Mouse (Mus musculus) CH12.LX (cell line): Measurements from ENCODE around the gene Dusp9. TPM values are rescaled to one million over a fixed set of nuclear protein-coding genes. Genes with fewer than 3 reads are reported as not detected.

Experiments
- CTCF ChIP-seq, 2 experiments: IDR thresholded peaks in 1 of 2; conservative IDR thresholded peaks in 1 of 2; 2 replicates each; pipeline ENCODE4 v1.5.1; 2011 to 2012; ENCODE audit warnings: low read depth in 2 of 2, low read length in 2 of 2, improper control_type of control experiment in 1 of 2, inconsistent platforms in 1 of 2, mild to moderate bottlenecking in 1 of 2, moderate library complexity in 1 of 2
- HCFC1 ChIP-seq: IDR thresholded peaks from 2 replicates; pipeline ENCODE4 v1.6.1; 2012; ENCODE audit warnings: low read depth, mild to moderate bottlenecking, inconsistent platforms, low read length, improper control_type of control experiment
- MEF2A ChIP-seq: IDR thresholded peaks from 2 replicates; pipeline ENCODE4 v1.6.1; 2014; ENCODE audit warnings: low read depth, mild to moderate bottlenecking, inconsistent platforms, low read length, improper control_type of control experiment, borderline replicate concordance
- NRF1 ChIP-seq: IDR thresholded peaks from 2 replicates; pipeline ENCODE4 v1.6.1; 2014; ENCODE audit warnings: low read depth, mild to moderate bottlenecking, inconsistent platforms, low read length, improper control_type of control experiment, moderate library complexity
- POLR2A ChIP-seq: IDR thresholded peaks from 2 replicates; pipeline ENCODE4 v1.6.1; 2011; ENCODE audit warnings: low read depth, mild to moderate bottlenecking, improper control_type of control experiment, low read length
- USF2 ChIP-seq: conservative IDR thresholded peaks from 2 replicates; pipeline ENCODE4 v1.6.1; 2011; ENCODE audit warnings: low read depth, low read length, improper control_type of control experiment
- ZKSCAN1 ChIP-seq: IDR thresholded peaks from 2 replicates; pipeline ENCODE4 v1.6.1; 2012; ENCODE audit warnings: low read depth, inconsistent platforms, low read length, improper control_type of control experiment, borderline replicate concordance
- polyA plus RNA-seq: library from polyadenylated mRNA; unstranded; fragments of >175 nt; gene quantifications from 2 replicates; pipeline ENCODE4 v1.2.1, GENCODE M21; 2012; ENCODE audit warnings: low read depth; ENCODE audit not compliant: insufficient read length
- total RNA-seq, 2 experiments: library from RNA; depleted of rRNA; stranded (reverse); fragments of 300-350 nt in 1 of 2; fragments of >200 nt in 1 of 2; gene quantifications; 2 replicates each; pipeline ENCODE4 v1.2.3; 2012 to 2014

The Dusp9 gene
- total and polyA plus RNA-seq, 3 experiments, result 0.09 to 0.47 (median 0.17) TPM

DNA sequence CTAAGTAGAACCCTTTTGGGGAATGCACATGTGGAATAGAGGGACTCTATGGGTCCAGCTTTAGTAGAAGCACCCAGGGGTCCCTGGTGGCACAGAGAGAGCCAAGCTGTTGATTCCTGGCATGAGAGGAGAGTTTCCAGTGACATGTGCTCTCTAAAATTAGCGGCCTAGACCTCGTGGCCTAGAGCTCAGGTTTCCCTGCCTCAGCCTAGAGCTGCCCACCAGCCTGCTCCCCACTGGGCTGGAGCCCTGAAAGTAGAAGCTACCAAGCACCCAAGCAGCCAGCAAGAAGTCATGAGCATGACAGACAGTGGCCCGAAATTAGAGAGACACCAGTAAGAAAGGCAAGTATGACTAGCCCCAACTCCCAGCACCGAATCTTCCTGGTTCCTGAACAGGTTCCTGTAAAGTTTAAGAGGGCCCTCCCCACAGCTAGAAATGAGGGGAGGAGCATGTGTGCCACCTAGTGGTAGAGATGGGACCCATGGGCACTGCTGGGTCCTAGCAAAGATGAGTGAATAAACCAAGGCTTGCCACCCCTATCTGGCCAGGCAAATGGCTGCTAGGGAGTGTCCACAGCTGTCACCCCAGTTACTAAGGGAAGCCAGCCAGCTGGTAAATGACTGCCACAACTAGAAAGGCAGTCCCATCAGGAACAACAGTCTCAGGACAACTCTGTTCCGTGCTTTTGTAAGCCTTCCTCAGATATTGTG, 51.9 kb downstream of the Dusp9 start (continued):
- TF ChIP-seq POLR2A (no peak), NRF1 (no peak), HCFC1 (no peak), USF2 (no peak), MEF2A (no peak), ZKSCAN1 (no peak), CTCF (conservative IDR thresholded peaks at IDR 0.05 in 1 of 2, IDR thresholded peaks at IDR 0.05 in 1 of 2; ENCODE audit: low read depth in 2 of 2, low read length in 2 of 2) (peak; percentile 36 to 68; a peak in 3 of 4 replicates)

Other genes starting within 250 kb of the Dusp9 start
- gene Gm18336, start 240.7 kb upstream of the Dusp9 start, total RNA-seq (2012; rRNA removed), result not detected in 2 replicates
- not detected in 2 replicates for gene Gm18336, start 240.7 kb upstream of the Dusp9 start, total RNA-seq (2014; rRNA removed)
- gene Gm18336, start 240.7 kb upstream of the Dusp9 start, polyA plus RNA-seq, result not detected in 2 replicates
- 0.04 TPM in 2 replicates for gene Zfp92, start 228.3 kb upstream of the Dusp9 start, total RNA-seq (2012; rRNA removed)
- gene Zfp92, start 228.3 kb upstream of the Dusp9 start, total RNA-seq (2014; rRNA removed), result not detected in 2 replicates
- gene Zfp92, start 228.3 kb upstream of the Dusp9 start, polyA plus RNA-seq, result not detected in 2 replicates
- not detected in 2 replicates for gene Trex2, start 204.1 kb upstream of the Dusp9 start, total RNA-seq (2012; rRNA removed)
- gene Trex2, start 204.1 kb upstream of the Dusp9 start, total RNA-seq (2014; rRNA removed), result not detected in 2 replicates
- gene Trex2, start 204.1 kb upstream of the Dusp9 start, polyA plus RNA-seq, result not detected in 2 replicates
- gene Haus7, start 180.4 kb upstream of the Dusp9 start, total RNA-seq (2012; rRNA removed), result 32.9 and 41.3 TPM in 2 replicates
- gene Haus7, start 180.4 kb upstream of the Dusp9 start, total RNA-seq (2014; rRNA removed), result 34.9 and 36.8 TPM in 2 replicates
- 34.2 and 41.0 TPM in 2 replicates for gene Haus7, start 180.4 kb upstream of the Dusp9 start, polyA plus RNA-seq
- gene Bgn, start 155.8 kb upstream of the Dusp9 start, total RNA-seq (2012; rRNA removed), result not detected in 2 replicates
- not detected in 2 replicates for gene Bgn, start 155.8 kb upstream of the Dusp9 start, total RNA-seq (2014; rRNA removed)
- gene Bgn, start 155.8 kb upstream of the Dusp9 start, polyA plus RNA-seq, result not detected in 2 replicates
- not detected in 2 replicates for gene Atp2b3, start 136.3 kb upstream of the Dusp9 start, total RNA-seq (2012; rRNA removed)
- not detected in 2 replicates for gene Atp2b3, start 136.3 kb upstream of the Dusp9 start, total RNA-seq (2014; rRNA removed)
- gene Atp2b3, start 136.3 kb upstream of the Dusp9 start, polyA plus RNA-seq, result not detected in 2 replicates
- not detected in 2 replicates for gene Pnck, start 20.7 kb downstream of the Dusp9 start, total RNA-seq (2012; rRNA removed)
- not detected in 2 replicates for gene Pnck, start 20.7 kb downstream of the Dusp9 start, total RNA-seq (2014; rRNA removed)
- gene Pnck, start 20.7 kb downstream of the Dusp9 start, polyA plus RNA-seq, result not detected in 2 replicates
- 3.2 and 4.2 TPM in 2 replicates for gene Slc6a8, start 33.7 kb downstream of the Dusp9 start, total RNA-seq (2012; rRNA removed)
- 0.39 and 0.70 TPM in 2 replicates for gene Slc6a8, start 33.7 kb downstream of the Dusp9 start, total RNA-seq (2014; rRNA removed)
- 1.9 and 2.2 TPM in 2 replicates for gene Slc6a8, start 33.7 kb downstream of the Dusp9 start, polyA plus RNA-seq
- gene Bcap31, start 76.8 kb downstream of the Dusp9 start, total RNA-seq (2012; rRNA removed), result 119 and 134 TPM in 2 replicates
- gene Bcap31, start 76.8 kb downstream of the Dusp9 start, total RNA-seq (2014; rRNA removed), result 239 TPM in 2 replicates
- gene Bcap31, start 76.8 kb downstream of the Dusp9 start, polyA plus RNA-seq, result 176 and 181 TPM in 2 replicates
- gene Abcd1, start 77.2 kb downstream of the Dusp9 start, total RNA-seq (2012; rRNA removed), result 5.6 and 5.9 TPM in 2 replicates
- 2.5 and 2.8 TPM in 2 replicates for gene Abcd1, start 77.2 kb downstream of the Dusp9 start, total RNA-seq (2014; rRNA removed)
- 10.2 and 11.4 TPM in 2 replicates for gene Abcd1, start 77.2 kb downstream of the Dusp9 start, polyA plus RNA-seq
- gene Plxnb3, start 117.7 kb downstream of the Dusp9 start, total RNA-seq (2012; rRNA removed), result 0.42 and 0.59 TPM in 2 replicates
- 0.24 and 0.28 TPM in 2 replicates for gene Plxnb3, start 117.7 kb downstream of the Dusp9 start, total RNA-seq (2014; rRNA removed)
- gene Plxnb3, start 117.7 kb downstream of the Dusp9 start, polyA plus RNA-seq, result 0.60 and 0.76 TPM in 2 replicates
- gene Srpk3, start 135.0 kb downstream of the Dusp9 start, total RNA-seq (2012; rRNA removed), result 55.2 and 67.5 TPM in 2 replicates
- 42.7 and 45.7 TPM in 2 replicates for gene Srpk3, start 135.0 kb downstream of the Dusp9 start, total RNA-seq (2014; rRNA removed)
- 46.1 and 52.3 TPM in 2 replicates for gene Srpk3, start 135.0 kb downstream of the Dusp9 start, polyA plus RNA-seq
- gene Idh3g, start 147.5 kb downstream of the Dusp9 start, total RNA-seq (2012; rRNA removed), result 191 and 219 TPM in 2 replicates
- gene Idh3g, start 147.5 kb downstream of the Dusp9 start, total RNA-seq (2014; rRNA removed), result 225 and 237 TPM in 2 replicates
- gene Idh3g, start 147.5 kb downstream of the Dusp9 start, polyA plus RNA-seq, result 191 and 209 TPM in 2 replicates
- 281 and 350 TPM in 2 replicates for gene Ssr4, start 147.6 kb downstream of the Dusp9 start, total RNA-seq (2012; rRNA removed)
- 389 and 428 TPM in 2 replicates for gene Ssr4, start 147.6 kb downstream of the Dusp9 start, total RNA-seq (2014; rRNA removed)
- gene Ssr4, start 147.6 kb downstream of the Dusp9 start, polyA plus RNA-seq, result 260 and 291 TPM in 2 replicates
- gene Pdzd4, start 185.6 kb downstream of the Dusp9 start, total RNA-seq (2012; rRNA removed), result 0.42 and 0.72 TPM in 2 replicates
- gene Pdzd4, start 185.6 kb downstream of the Dusp9 start, total RNA-seq (2014; rRNA removed), result 0.30 and 0.32 TPM in 2 replicates
- gene Pdzd4, start 185.6 kb downstream of the Dusp9 start, polyA plus RNA-seq, result 0.85 and 1.1 TPM in 2 replicates